Mouse (Mus musculus) forebrain, embryonic 14.5 days (tissue): ENCODE measurements around the gene Sox11. TPM values are rescaled to one million over a fixed set of nuclear protein-coding genes. Genes with fewer than 3 reads are reported as not detected.

ENCODE experiments used
- ATAC-seq: fragments of 200-750 bp; cut with Nextera tagmentation; 2 replicates; pipeline ENCODE4 v1.8.0; 2017; ENCODE audit warnings: mild to moderate bottlenecking, moderate library complexity
- DNase-seq: peaks from one replicate; pipeline ENCODE4 v3.0.0-alpha.2; 2015; ENCODE audit warnings: low spot score
- H3K27ac ChIP-seq: fragments of 300-500 bp; sonication (generic); 2 replicates; pipeline ENCODE4 v1.5.1; 2014; ENCODE audit warnings: low read depth, mild to moderate bottlenecking, control low read depth, low read length, moderate library complexity
- H3K27me3 ChIP-seq: fragments of 300-500 bp; sonication (generic); replicated peaks from 2 replicates; pipeline ENCODE4 v1.6.1; 2014; ENCODE audit warnings: low read length, control low read depth, mixed read lengths; ENCODE audit not compliant: control insufficient read depth, insufficient read depth
- H3K36me3 ChIP-seq: fragments of 300-500 bp; sonication (generic); 2 replicates; pipeline ENCODE4 v1.6.1; 2014; ENCODE audit warnings: low read length, control low read depth; ENCODE audit not compliant: control insufficient read depth, insufficient read depth
- H3K4me1 ChIP-seq: fragments of 300-500 bp; sonication (generic); 2 replicates; pipeline ENCODE4 v1.6.1; 2014; ENCODE audit warnings: antibody characterized with exemption, low read length, control low read depth; ENCODE audit not compliant: control insufficient read depth, insufficient read depth
- H3K4me2 ChIP-seq: fragments of 300-500 bp; sonication (generic); 2 replicates; pipeline ENCODE4 v1.6.1; 2014; ENCODE audit warnings: mild to moderate bottlenecking, control low read depth, low read length
- H3K4me3 ChIP-seq: fragments of 300-500 bp; sonication (generic); 2 replicates; pipeline ENCODE4 v1.5.1; 2014; ENCODE audit warnings: low read depth, low read length, control low read depth
- H3K9ac ChIP-seq: fragments of 300-500 bp; sonication (generic); 2 replicates; pipeline ENCODE4 v1.6.1; 2014; ENCODE audit warnings: mild to moderate bottlenecking, low read length, control low read depth, moderate library complexity
- H3K9me3 ChIP-seq: fragments of 300-500 bp; sonication (generic); replicated peaks from 2 replicates; pipeline ENCODE4 v1.6.1; 2016; ENCODE audit warnings: low read length, control low read depth, mixed read lengths; ENCODE audit not compliant: control insufficient read depth
- WGBS: fragments of 180-500 bp; shearing (Covaris S2); extraction: QIAGEN DNeasy Blood & Tissue Kit; methylation state at CpG from one replicate; pipeline ENCODE4 v1.1.7; 2014; 5-methylcytosine and 5-hydroxymethylcytosine counted together
- polyA plus RNA-seq: library from polyadenylated mRNA; unstranded; fragments of >200 nt; fragmentation: Nextera tagmentation; extraction: Ambion mirVana; gene quantifications from 2 replicates; pipeline ENCODE4 v1.2.1, GENCODE M21; 2014

Gene Sox11
- polyA plus RNA-seq, 1 experiment from 2014 or later, result 948 TPM

DNA sequence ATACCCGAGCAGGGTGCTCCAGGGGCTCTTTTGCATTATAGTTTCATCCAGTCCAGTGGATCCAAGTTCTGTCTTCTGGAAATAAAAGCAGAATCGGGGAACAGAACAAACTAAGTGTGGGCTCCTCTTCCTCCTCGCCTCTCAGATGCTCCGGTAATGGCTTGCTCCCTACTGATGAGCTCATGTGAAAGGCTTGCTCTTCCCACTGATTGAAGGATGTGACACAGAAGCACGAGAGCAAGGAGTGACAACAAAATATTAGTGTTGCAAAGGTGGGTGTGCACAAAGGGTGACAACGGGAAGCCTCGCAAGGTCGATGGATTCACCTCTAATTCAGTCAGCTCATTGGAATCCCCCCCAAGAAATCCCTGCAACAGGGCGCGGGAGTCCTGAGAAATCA lies 48.6 kb downstream of the Sox11 start:
- no peak overlapping the region for H3K4me2 ChIP-seq
- H3K27me3 ChIP-seq, result no peaks in the 10 kb centered on the region
- 58% methylated on average over 10 of the region's 10 CpGs for WGBS
- no peaks in the 10 kb centered on the region for H3K36me3 ChIP-seq
- no peak overlapping the region for H3K27ac ChIP-seq
- DNase-seq (peak; percentile 8), ATAC-seq (no peak)
- no peak overlapping the region for H3K9ac ChIP-seq
- no peaks in the 10 kb centered on the region for H3K4me1 ChIP-seq
- H3K4me3 ChIP-seq, result no peak overlapping the region
- H3K9me3 ChIP-seq, result no peaks in the 10 kb centered on the region

DNA sequence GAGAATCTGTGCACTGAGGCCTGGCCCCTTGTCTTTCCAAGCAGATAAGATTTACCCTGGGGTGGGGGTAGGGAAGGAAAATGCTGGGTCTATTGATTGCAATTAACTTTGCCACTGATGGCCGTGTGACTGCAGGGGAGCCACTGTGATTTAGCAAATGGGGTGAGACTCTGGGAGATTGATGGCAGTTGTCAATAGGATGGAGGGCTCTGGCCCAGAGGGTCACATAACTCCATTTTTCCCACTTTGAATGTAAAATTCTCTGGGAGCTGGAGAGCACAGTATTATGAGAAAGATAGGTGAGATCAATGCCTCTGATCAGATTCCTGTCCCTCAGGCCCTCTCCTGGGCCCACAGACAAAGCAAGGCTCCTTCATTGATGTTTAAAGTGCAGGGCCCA lies 49.2 kb downstream of the Sox11 start:
- Histone ChIP-seq H3K4me1 (no peaks in the 10 kb centered on the region), H3K4me2 (no peak overlapping the region), H3K27ac (no peak overlapping the region), H3K36me3 (no peaks in the 10 kb centered on the region), H3K9me3 (no peaks in the 10 kb centered on the region), H3K9ac (no peak overlapping the region), H3K27me3 (no peaks in the 10 kb centered on the region), H3K4me3 (no peak overlapping the region)
- 7% methylated on average over 1 of the region's 1 CpGs for WGBS
- ATAC-seq, result no peak
- DNase-seq, result no peak
